Mouse (Mus musculus) cortical plate, adult 2 months (tissue): Measurements from ENCODE around the gene Tex44. TPM values are rescaled to one million over a fixed set of nuclear protein-coding genes. Genes with fewer than 3 reads are reported as not detected.

ENCODE experiments used
- H3K27ac ChIP-seq: fragments of 200-500 bp; 2 replicates; pipeline ENCODE4 v1.5.1; 2012; ENCODE audit warnings: low read length, control low read depth, inconsistent platforms; ENCODE audit not compliant: insufficient read depth
- H3K4me1 ChIP-seq: fragments of 200-500 bp; 2 replicates; pipeline ENCODE4 v1.6.1; 2011; ENCODE audit warnings: low read length; ENCODE audit not compliant: control insufficient read depth, insufficient read depth
- H3K4me3 ChIP-seq: fragments of 200-500 bp; 2 replicates; pipeline ENCODE4 v1.5.1; 2011; ENCODE audit warnings: mild to moderate bottlenecking, low read length, control low read depth; ENCODE audit not compliant: insufficient read depth
- CTCF ChIP-seq: fragments of 200-500 bp; IDR thresholded peaks from 2 replicates; pipeline ENCODE4 v1.5.1; 2011; ENCODE audit warnings: mild to moderate bottlenecking, control low read depth, low read length; ENCODE audit not compliant: insufficient read depth; ENCODE audit errors: extremely low read depth
- POLR2A ChIP-seq: fragments of 200-500 bp; IDR thresholded peaks from 2 replicates; pipeline ENCODE4 v1.6.1; 2011; ENCODE audit warnings: mild to moderate bottlenecking, low read length, control low read depth; ENCODE audit not compliant: insufficient read depth; ENCODE audit errors: extremely low read depth
- polyA plus RNA-seq: library from polyadenylated mRNA; depleted of rRNA; stranded (reverse); fragments of >200 nt; gene quantifications from 2 replicates; pipeline ENCODE4 v1.2.3, GENCODE M21; 2012; rRNA removed

The Tex44 gene
- polyA plus RNA-seq, result not detected in 2 replicates

DNA sequence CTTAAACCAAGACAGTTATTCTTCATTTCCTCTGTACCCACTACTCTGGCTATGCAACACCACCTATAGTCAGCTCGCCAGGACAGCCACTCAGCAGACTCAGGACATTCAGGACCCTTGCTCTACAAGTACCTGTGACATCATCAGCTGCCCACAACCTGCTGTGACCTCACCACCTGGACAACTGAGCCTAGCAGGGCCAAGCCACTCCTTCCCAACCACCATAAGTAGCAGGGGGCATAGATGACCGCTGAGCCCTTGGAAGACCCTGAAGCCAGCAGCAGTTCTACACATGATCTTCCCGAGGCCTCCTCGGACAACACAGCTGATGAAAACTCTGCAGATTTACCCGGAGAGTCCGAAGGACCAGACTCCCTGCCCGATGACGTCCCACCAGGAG lies at the start of gene Tex44, which contains the start of gene Nmur1:
Gene Tex44, plus strand, starts transcription at position 202 of the 400 bp plus-strand sequence.
Gene Nmur1, minus strand, starts transcription at position 101 of the 400 bp plus-strand sequence.
- TF ChIP-seq POLR2A (no peak), CTCF (no peak)
- Histone ChIP-seq H3K27ac (no peak within 1 kb of the TSS), H3K4me3 (no peak within 1 kb of the TSS)

DNA sequence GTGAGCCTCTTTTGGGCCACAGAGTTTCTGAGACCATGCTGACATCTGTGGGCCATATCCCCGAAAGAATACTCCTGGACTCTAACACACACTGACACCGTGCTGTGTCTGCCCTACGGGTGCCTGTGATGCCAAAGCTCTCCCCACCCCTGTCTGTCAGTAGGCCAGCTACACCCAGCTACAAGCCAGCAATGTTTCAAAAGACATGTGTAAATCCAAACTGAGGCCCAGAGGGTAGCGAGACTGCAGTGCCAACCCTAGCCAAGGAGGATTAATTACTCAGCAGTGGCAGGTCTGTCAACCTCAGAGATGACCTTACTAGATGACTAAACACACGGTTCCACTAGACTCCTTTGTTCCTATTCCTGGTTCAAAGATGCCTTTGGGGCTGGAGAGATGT lies 49.8 kb upstream of the Tex44 start:
- TF ChIP-seq CTCF (no peak), POLR2A (no peak)
- Histone ChIP-seq H3K27ac (no peak overlapping the region), H3K4me1 (peaks cover 8% of the 10 kb centered on the region), H3K4me3 (no peak overlapping the region)

More for the DNA sequence above, at the start of gene Tex44, which contains the start of gene Nmur1:
- H3K4me1 ChIP-seq, result no peaks in the 10 kb centered on the region

DNA sequence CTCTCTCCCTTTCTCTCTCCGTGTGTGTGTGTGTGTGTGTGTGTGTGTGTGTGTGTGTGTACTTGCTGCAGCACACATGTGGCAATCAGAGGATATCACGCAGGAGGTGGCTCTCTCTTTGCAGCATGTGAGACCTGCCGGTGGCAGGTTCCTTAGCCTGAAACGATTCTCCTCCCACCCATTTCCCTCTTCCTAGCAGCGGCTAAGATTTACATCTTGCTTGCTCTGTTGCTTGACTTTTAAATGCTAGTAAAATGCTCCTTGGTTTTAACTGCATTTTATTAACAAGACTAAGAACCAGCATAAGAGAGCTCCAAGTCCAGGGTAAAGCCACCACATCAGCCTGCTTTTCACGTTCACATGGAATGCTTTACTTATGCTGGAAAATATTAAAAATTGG lies 47.5 kb upstream of the Tex44 start:
- Histone ChIP-seq H3K4me3 (no peak overlapping the region), H3K27ac (no peak overlapping the region), H3K4me1 (peaks cover 8% of the 10 kb centered on the region)
- TF ChIP-seq CTCF (no peak), POLR2A (no peak)

DNA sequence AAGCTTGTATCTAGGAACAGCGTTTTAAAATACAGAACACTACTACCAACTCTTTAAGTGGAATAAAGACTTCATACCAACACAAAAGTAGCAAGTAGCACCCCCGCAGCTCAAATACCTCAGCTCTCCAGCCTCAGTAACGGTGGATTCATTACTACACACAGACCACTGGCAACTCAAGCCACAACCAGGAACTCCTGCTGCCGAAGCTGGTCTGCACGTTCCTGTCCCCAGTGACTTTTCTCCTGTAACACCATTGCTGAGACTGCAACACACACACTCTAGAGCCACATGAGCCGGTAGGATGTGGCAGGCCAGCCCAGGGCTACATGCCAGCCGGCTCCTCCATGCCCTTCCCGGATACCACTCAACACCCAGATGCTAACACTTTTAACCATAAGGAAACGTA lies 47.0 kb upstream of the Tex44 start:
- TF ChIP-seq POLR2A, result no peak
- TF ChIP-seq CTCF, result no peak
- Histone ChIP-seq H3K4me1 (peaks cover 8% of the 10 kb centered on the region), H3K27ac (no peak overlapping the region)

DNA sequence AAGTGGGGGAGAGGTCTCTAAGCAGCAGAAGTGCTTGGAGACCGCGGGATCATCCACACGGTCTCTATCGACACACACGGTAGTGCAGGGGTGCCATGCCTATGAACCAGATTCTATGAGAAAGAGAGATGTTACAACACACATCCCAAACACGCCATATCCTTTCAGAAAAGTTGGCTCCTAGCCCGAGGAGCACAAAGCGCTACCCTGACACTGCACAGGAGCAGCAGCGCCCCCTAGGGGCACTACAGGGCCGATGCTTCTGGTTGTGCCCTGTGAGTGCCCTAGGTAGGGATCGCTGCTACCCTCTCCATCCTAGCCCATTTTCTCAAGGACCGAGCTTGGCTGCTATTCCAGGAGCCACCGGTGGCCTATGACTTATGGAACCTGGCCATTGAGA lies 45.1 kb upstream of the Tex44 start:
- no peak overlapping the region for H3K27ac ChIP-seq
- TF ChIP-seq CTCF (peak; percentile 68), POLR2A (no peak)
- H3K4me1 ChIP-seq, result peaks cover 8% of the 10 kb centered on the region
- H3K4me3 ChIP-seq, result no peak overlapping the region

More for the DNA sequence above, 47.0 kb upstream of the Tex44 start:
- no peak overlapping the region for H3K4me3 ChIP-seq

DNA sequence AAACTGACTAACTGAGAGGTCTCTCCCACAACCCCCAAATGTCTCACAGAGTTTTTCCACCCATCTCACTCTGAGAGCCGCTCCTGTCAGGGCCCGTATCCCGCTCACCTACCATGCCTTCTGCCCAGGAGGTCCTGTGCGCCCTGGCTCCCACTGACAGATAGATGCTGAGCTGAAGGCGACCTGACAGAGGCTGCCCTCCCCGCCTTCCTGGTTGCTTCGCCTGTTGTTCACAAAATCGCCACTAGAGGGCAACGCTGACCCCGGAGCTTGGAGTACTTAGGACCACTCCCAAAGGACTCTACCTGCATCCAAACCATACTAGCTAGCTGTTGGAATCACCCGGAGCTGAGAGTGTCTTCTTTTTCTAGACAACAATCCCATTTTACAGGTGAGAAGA lies 36.9 kb upstream of the Tex44 start:
- Histone ChIP-seq H3K27ac (no peak overlapping the region), H3K4me3 (no peak overlapping the region), H3K4me1 (no peaks in the 10 kb centered on the region)
- TF ChIP-seq CTCF (peak; percentile 82), POLR2A (no peak)

DNA sequence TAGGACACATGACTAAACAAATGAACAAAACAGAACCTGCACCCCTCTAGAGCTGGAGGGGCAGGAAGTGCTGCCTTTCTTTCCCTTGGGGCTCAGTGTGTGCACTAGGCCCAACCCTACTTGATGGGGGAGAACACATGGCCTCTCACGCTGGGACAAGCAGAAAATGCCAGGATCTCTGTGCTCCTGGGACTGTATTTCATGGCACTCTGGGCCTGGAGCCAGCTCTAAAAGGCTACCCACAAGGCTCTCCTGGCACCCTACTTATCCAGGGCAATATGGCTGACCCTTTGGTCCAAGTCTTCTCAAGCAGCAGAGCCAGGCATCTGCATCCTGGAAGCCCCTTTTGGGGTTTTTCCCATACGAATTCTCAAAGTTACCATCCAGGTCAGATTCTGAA lies 34.7 kb upstream of the Tex44 start:
- Histone ChIP-seq H3K4me1 (no peaks in the 10 kb centered on the region), H3K4me3 (no peak overlapping the region), H3K27ac (no peak overlapping the region)
- TF ChIP-seq CTCF (no peak), POLR2A (no peak)

DNA sequence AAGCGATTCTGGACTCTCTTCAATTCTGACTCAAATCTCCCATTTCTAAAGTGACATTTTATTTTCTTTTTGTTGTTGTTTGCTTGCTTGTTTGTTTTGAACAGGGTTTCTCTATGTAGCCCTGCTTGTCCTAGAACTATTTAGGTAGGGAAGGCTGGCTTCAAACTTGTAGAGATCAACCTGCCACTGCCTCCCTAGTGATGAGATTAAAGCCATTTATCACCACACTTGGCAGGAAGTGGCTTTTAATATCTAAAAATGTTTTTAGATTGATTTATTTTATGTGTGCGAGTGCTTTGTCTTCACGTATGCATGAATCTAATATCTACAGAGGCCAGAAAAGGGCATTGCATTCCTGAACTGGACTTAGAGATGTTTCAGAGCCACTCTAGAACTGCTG lies 32.9 kb upstream of the Tex44 start:
- no peak overlapping the region for H3K27ac ChIP-seq
- no peaks in the 10 kb centered on the region for H3K4me1 ChIP-seq
- no peak overlapping the region for H3K4me3 ChIP-seq
- TF ChIP-seq CTCF, result no peak
- no peak for TF ChIP-seq POLR2A

DNA sequence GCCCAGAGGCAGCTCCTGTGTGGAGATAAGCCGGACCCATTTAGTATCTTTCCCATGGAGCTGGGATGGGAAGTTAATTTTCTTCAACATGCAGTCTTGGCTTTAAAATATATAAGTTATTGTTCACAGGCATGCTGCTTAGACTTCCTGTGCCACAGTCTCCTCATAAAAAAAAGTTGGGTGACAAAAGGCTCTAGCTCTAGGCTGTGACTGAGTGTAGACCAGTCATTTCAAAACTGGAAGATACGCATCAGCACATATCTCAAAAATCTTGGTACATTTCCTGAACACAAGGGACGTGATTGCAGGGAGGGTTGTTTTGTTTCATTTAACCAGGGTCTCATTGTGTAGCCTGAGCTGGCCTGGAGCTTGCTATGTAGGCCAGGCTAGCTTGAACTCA lies 31.9 kb upstream of the Tex44 start:
- no peaks in the 10 kb centered on the region for H3K4me1 ChIP-seq
- H3K27ac ChIP-seq, result no peak overlapping the region
- TF ChIP-seq POLR2A, result no peak
- no peak for TF ChIP-seq CTCF
- H3K4me3 ChIP-seq, result no peak overlapping the region

DNA sequence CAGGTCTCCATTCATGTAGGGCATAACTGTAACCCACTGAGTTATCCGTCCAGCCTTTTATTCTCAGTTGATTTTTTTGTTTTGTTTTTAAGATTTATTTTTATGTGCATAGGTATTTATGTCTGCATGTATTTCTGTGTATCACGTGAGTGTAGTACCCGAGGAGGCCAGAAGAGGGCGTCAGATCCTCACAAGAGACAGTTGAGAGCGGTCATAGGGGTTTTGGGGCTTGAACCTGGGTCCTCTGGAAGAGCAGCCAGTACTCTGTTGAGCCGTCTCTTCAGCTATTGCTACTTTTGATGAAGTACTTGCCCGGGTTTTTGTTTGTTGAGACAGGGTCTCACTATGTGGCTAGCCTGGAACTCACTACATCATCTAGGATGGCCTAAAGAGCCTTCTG lies 30.2 kb upstream of the Tex44 start:
- TF ChIP-seq POLR2A (no peak), CTCF (no peak)
- no peak overlapping the region for H3K27ac ChIP-seq
- H3K4me1 ChIP-seq, result no peaks in the 10 kb centered on the region
- H3K4me3 ChIP-seq, result no peak overlapping the region
